Mouse (Mus musculus) lung, postnatal 0 days (tissue): ENCODE results near the gene Selenop.

ENCODE experiments used
- CTCF ChIP-seq: IDR thresholded peaks from 2 replicates; pipeline ENCODE4 v1.5.1; 2016; ENCODE audit warnings: antibody characterized with exemption, mild to moderate bottlenecking
- EP300 ChIP-seq: IDR thresholded peaks from 2 replicates; pipeline ENCODE4 v1.6.1; 2016; ENCODE audit warnings: antibody characterized with exemption, mild to moderate bottlenecking, control low read depth

GRCm38 (mm10) chr15:3309856-3310255 lies 41.5 kb downstream of the Selenop start:
- TF ChIP-seq CTCF: no peak
- TF ChIP-seq EP300: no peak
